ENCODE assay signal across 30 mouse cellular contexts in the genomic region with DNA sequence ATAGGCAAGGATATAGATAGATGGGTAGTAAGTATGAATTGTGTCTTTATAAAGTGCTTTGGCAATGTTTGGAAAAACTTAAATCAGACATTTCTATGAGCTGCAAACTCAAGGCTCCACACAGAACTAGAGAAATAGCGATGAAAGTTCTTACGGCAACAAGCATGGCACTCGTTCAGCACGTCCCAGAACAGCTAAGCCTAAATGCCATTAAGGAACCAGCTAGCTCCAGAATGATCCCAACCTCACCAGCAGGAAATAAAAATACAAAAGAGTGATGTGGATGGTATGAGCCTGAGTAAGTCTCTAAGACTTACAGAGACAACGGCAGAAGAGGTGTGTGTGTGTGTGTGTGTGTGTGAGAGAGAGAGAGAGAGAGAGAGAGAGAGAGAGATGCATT. TPM values are rescaled to one million over a fixed set of nuclear protein-coding genes. Genes with fewer than 3 reads are reported as not detected.
"Had no signal": no experiment of that assay in that cellular context is flagged by ENCODE, and none has a peak within 500 bp of the region (broad histone marks: within the 10 kb centered on the region; RNA-seq: fewer than 3 reads in every experiment).

No protein-coding gene starts in this region.

- ATAC-seq: forebrain, embryonic 13.5 days; forebrain, embryonic 14.5 days; forebrain, embryonic 15.5 days; forebrain, embryonic 16.5 days; forebrain, postnatal 0 days had no signal

- H3K27ac ChIP-seq: embryonic facial prominence, embryonic 10.5 days; embryonic facial prominence, embryonic 12.5 days; embryonic facial prominence, embryonic 13.5 days; embryonic facial prominence, embryonic 15.5 days; forebrain, embryonic 10.5 days; forebrain, embryonic 12.5 days; forebrain, embryonic 13.5 days; forebrain, embryonic 15.5 days; gastrocnemius, adult 2 months; heart, adult 2 months had no signal

- H3K9me3 ChIP-seq: embryonic facial prominence, embryonic 10.5 days; embryonic facial prominence, embryonic 12.5 days; embryonic facial prominence, embryonic 13.5 days; embryonic facial prominence, embryonic 15.5 days; forebrain, embryonic 10.5 days; forebrain, embryonic 12.5 days; forebrain, embryonic 13.5 days; forebrain, embryonic 15.5 days had no signal

- H3K9ac ChIP-seq: embryonic facial prominence, embryonic 12.5 days; embryonic facial prominence, embryonic 13.5 days; embryonic facial prominence, embryonic 15.5 days; forebrain, embryonic 12.5 days; forebrain, embryonic 13.5 days; forebrain, embryonic 15.5 days; forebrain, postnatal 0 days had no signal

- DNase-seq: cerebellum, adult 2 months; cerebellum, adult 8-10 months; cerebellum, adult 9-10 months; cerebellum, adult 9-11 months; cerebellum, postnatal 10 days; cerebellum, postnatal 14 days; cerebellum, postnatal 25 days; cerebellum, postnatal 36 days; embryo, embryonic 11 days; forebrain, postnatal 0 days; gastrocnemius, adult 2 months; gastrocnemius, postnatal 10 days; gastrocnemius, postnatal 14 days; gastrocnemius, postnatal 25 days; gastrocnemius, postnatal 36 days; heart, adult 18-20 months; heart, adult 2 months had no signal

- H3K4me3 ChIP-seq: embryonic facial prominence, embryonic 10.5 days; embryonic facial prominence, embryonic 12.5 days; embryonic facial prominence, embryonic 13.5 days; embryonic facial prominence, embryonic 15.5 days; erythroblast, embryonic 14.5 days; forebrain, embryonic 10.5 days; forebrain, embryonic 12.5 days; forebrain, embryonic 13.5 days; forebrain, embryonic 15.5 days; gastrocnemius, adult 2 months; heart, adult 2 months had no signal

- H3K4me1 ChIP-seq: embryonic facial prominence, embryonic 15.5 days; forebrain, embryonic 12.5 days; forebrain, embryonic 13.5 days; forebrain, embryonic 15.5 days had no signal

- H3K4me2 ChIP-seq: embryonic facial prominence, embryonic 12.5 days; embryonic facial prominence, embryonic 13.5 days; embryonic facial prominence, embryonic 15.5 days; forebrain, embryonic 12.5 days; forebrain, embryonic 13.5 days; forebrain, embryonic 15.5 days had no signal

- H3K27me3 ChIP-seq: embryonic facial prominence, embryonic 12.5 days; embryonic facial prominence, embryonic 13.5 days; embryonic facial prominence, embryonic 15.5 days; forebrain, embryonic 12.5 days; forebrain, embryonic 13.5 days; forebrain, embryonic 15.5 days had no signal

- H3K36me3 ChIP-seq: embryonic facial prominence, embryonic 10.5 days; embryonic facial prominence, embryonic 12.5 days; embryonic facial prominence, embryonic 13.5 days; embryonic facial prominence, embryonic 15.5 days; forebrain, embryonic 10.5 days; forebrain, embryonic 12.5 days; forebrain, embryonic 15.5 days had no signal

RNA-seq across cellular contexts. Expression of a gene that starts 20.2 kb away (rescaled TPM):
- total RNA-seq: common myeloid progenitor, adult 5-6 weeks; granulocyte monocyte progenitor cell, adult 5-6 weeks had no signal
- polyA plus RNA-seq: erythroblast, embryonic 14.5 days had no signal
